10 mouse cellular contexts compared by ENCODE assay signal in the genomic region with DNA sequence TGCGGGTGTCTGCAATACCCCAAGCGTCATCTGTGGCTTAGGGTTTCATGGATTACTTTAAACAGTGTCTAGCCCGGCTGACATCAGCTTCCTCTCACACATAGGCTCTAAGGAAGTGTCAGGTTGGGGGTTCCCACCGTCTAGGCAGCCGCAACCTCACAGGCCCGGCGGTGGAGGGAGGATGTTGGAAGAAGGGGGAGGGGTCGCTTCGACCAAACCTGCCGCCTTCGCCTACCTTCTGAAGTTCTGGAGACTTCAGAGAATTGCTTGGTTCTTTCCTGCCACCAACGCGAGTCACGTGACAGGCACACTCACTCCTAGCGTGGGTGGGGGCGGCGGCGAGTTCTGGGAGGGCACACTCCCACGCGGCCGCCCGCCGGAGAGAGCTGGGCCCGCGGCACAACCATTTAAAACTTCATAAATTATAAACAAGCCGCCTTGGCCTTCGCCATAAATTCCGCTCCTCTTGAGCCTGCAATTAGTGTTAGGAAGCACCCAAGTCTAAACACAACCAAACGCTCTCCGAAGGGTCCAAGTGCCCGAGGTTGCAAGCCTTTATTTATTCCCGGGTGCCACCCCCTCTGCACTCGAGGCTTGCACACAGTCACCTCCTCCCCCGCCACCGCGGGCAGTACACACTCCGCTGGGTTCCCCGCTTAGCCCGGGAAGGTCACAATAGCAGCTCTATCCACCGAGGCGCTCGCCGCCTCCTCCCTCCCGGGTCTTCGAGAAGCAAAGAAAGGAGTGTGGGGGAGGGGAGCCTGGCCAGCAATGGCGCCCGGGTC. TPM values are rescaled to one million over a fixed set of nuclear protein-coding genes. Genes with fewer than 3 reads are reported as not detected.
DNase-seq lines count a peak whose midpoint lies in the region; ATAC-seq lines count a peak whose summit lies in the region.
"Had no signal": no experiment of that assay in that cellular context is flagged by ENCODE, and none has a peak within 500 bp of the region (broad histone marks: within the 10 kb centered on the region; RNA-seq: fewer than 3 reads in every experiment).

No protein-coding gene starts in this region.

- H3K27me3 ChIP-seq in limb, embryonic 10.5 days (ENCODE audit: low read depth, poor library complexity, severe bottlenecking): peaks cover 92% of the 10 kb centered on the region
- H3K27me3 ChIP-seq: CH12.LX had no signal

- under 1% methylated on average over 47 of the region's 47 CpGs for WGBS in limb, embryonic 10.5 days

- H3K36me3 ChIP-seq in limb, embryonic 10.5 days: no peaks in the 10 kb centered on the region

- H3K9me3 ChIP-seq in limb, embryonic 10.5 days (replicated peaks): no peaks in the 10 kb centered on the region

- H3K4me3 ChIP-seq in limb, embryonic 10.5 days: peak overlapping the region; percentile 55

- H3K27ac ChIP-seq in limb, embryonic 10.5 days: peak overlapping the region; percentile 91

- H3K4me1 ChIP-seq in limb, embryonic 10.5 days: peaks cover 82% of the 10 kb centered on the region

- peak; percentile 70 to 72 for ATAC-seq in hematopoietic stem cell, adult 5-6 weeks (replicated peaks in 1 of 2; ENCODE audit: insufficient read depth in 1 of 2, low FRiP score in 2 of 2, low TSS enrichment in 1 of 2, low read depth in 1 of 2, poor library complexity in 2 of 2, severe bottlenecking in 2 of 2)

- DNase-seq in heart, adult 11 months: peak; percentile 78
- DNase-seq in heart, adult 18-20 months: no peak
- peak; percentile 30 for DNase-seq in brain, adult 2 months (ENCODE audit: low read depth, low spot score)
- peak; percentile 84 for DNase-seq in limb, embryonic 10.5 days (ENCODE audit: low spot score)
- peak; percentile 72 for DNase-seq in retina, embryonic 14.5 days (ENCODE audit: low spot score)
- no peak for DNase-seq in frontal cortex, postnatal 14 days (ENCODE audit: low spot score in 2 of 2)
- DNase-seq in layer of hippocampus, postnatal 25 days (ENCODE audit: extremely low spot score in 1 of 2, low spot score in 1 of 2): no peak

RNA-seq across cellular contexts. Expression of gene Hoxd1, which starts 13.3 kb away (rescaled TPM):
- not detected for total RNA-seq in heart, adult 18-20 months (2021)
- total RNA-seq in hematopoietic stem cell, adult 5-6 weeks (2017): not detected in 2 replicates
- 0.68 and 1.2 TPM in 2 replicates for polyA plus RNA-seq in limb, embryonic 10.5 days (2016; fragmentation: Nextera tagmentation; extraction: Ambion mirVana)
- total RNA-seq in layer of hippocampus, postnatal 25 days (2021): under 1 TPM; 0.20 to 0.26 TPM
- total RNA-seq: CH12.LX had no signal

RNA-seq across cellular contexts. Expression of gene Gm28230, which starts 23.0 kb away (rescaled TPM):
- total RNA-seq in heart, adult 18-20 months (2021): not detected
- not detected in 2 replicates for total RNA-seq in hematopoietic stem cell, adult 5-6 weeks (2017)
- 0.70 and 0.79 TPM in 2 replicates for polyA plus RNA-seq in limb, embryonic 10.5 days (2016; fragmentation: Nextera tagmentation; extraction: Ambion mirVana)
- total RNA-seq in layer of hippocampus, postnatal 25 days (2021): not detected
- total RNA-seq: left cerebral cortex, postnatal 10 days had no signal

RNA-seq across cellular contexts. Expression of gene Hoxd4, which starts 37.8 kb away (rescaled TPM):
- under 1 TPM; 0.25 to 0.26 TPM for total RNA-seq in heart, adult 18-20 months (2021)
- not detected in 2 replicates for total RNA-seq in hematopoietic stem cell, adult 5-6 weeks (2017)
- polyA plus RNA-seq in limb, embryonic 10.5 days (2016; fragmentation: Nextera tagmentation; extraction: Ambion mirVana): 1.2 and 2.3 TPM in 2 replicates
- not detected for total RNA-seq in layer of hippocampus, postnatal 25 days (2021)
- total RNA-seq: left cerebral cortex, postnatal 10 days had no signal

RNA-seq across cellular contexts. Expression of gene Hoxd3, which starts 37.8 kb away (rescaled TPM):
- not detected for total RNA-seq in heart, adult 18-20 months (2021)
- not detected in 2 replicates for total RNA-seq in hematopoietic stem cell, adult 5-6 weeks (2017)
- polyA plus RNA-seq in limb, embryonic 10.5 days (2016; fragmentation: Nextera tagmentation; extraction: Ambion mirVana): 1.4 and 3.0 TPM in 2 replicates
- not detected for total RNA-seq in layer of hippocampus, postnatal 25 days (2021)
- total RNA-seq: left cerebral cortex, postnatal 10 days had no signal

RNA-seq across cellular contexts. Expression of gene Hoxd8, which starts 45.1 kb away (rescaled TPM):
- total RNA-seq in heart, adult 18-20 months (2021): 1 to 10 TPM in 1 of 2 experiments, under 1 TPM in 1; 0.65 to 2.3 TPM
- total RNA-seq in hematopoietic stem cell, adult 5-6 weeks (2017): not detected in 2 replicates
- 11.6 and 17.4 TPM in 2 replicates for polyA plus RNA-seq in limb, embryonic 10.5 days (2016; fragmentation: Nextera tagmentation; extraction: Ambion mirVana)
- not detected for total RNA-seq in layer of hippocampus, postnatal 25 days (2021)
- total RNA-seq: left cerebral cortex, postnatal 10 days had no signal

Comparison
In these comparisons a context has a peak if more than half of its experiments do, and no peak if none do; other contexts are left out.
1. DNase-seq: peak in heart, adult 11 months (single experiment), brain, adult 2 months (single experiment), limb, embryonic 10.5 days (single experiment) and retina, embryonic 14.5 days (single experiment); none in heart, adult 18-20 months (0 of 2), frontal cortex, postnatal 14 days (0 of 2) and layer of hippocampus, postnatal 25 days (0 of 2).